Mouse (Mus musculus) left cerebral cortex, adult 9 months (tissue): ENCODE data around the gene Slc8a1.
A peak's percentile ranks its signal among the peaks of the same experiment; 100 is the strongest.

Experiments
- DNase-seq, 2 experiments: peaks; one replicate each; pipeline ENCODE4 v3.0.0; 2022; ENCODE audit warnings: low spot score in 2 of 2

Slc8a1 gene

GRCm38 (mm10) chr17:81505162-81505685, 233.0 kb downstream of the Slc8a1 start:
- no peak for DNase-seq

- DNase-seq, result no peak
Observed at GRCm38 (mm10) chr17:81504040-81504439, 234.1 kb downstream of the Slc8a1 start.

GRCm38 (mm10) chr17:81502732-81503131, 235.4 kb downstream of the Slc8a1 start:
- DNase-seq, result peak in 1 of 2 experiments; percentile 65

- no peak for DNase-seq
Observed at GRCm38 (mm10) chr17:81500686-81501407, 237.3 kb downstream of the Slc8a1 start.

- no peak for DNase-seq
Observed at GRCm38 (mm10) chr17:81497919-81498318, 240.3 kb downstream of the Slc8a1 start.

GRCm38 (mm10) chr17:81496616-81497015, 241.6 kb downstream of the Slc8a1 start:
- no peak for DNase-seq

- DNase-seq, result no peak
Observed at GRCm38 (mm10) chr17:81492216-81492865, 245.8 kb downstream of the Slc8a1 start.

- no peak for DNase-seq
Observed at GRCm38 (mm10) chr17:81486388-81486787, 251.8 kb downstream of the Slc8a1 start.

- DNase-seq, result no peak
Observed at GRCm38 (mm10) chr17:81481843-81482490, 256.2 kb downstream of the Slc8a1 start.

- DNase-seq, result no peak
Observed at GRCm38 (mm10) chr17:81480351-81481161, 257.6 kb downstream of the Slc8a1 start.

GRCm38 (mm10) chr17:81479807-81480206, 258.4 kb downstream of the Slc8a1 start:
- no peak for DNase-seq

- DNase-seq, result no peak
Observed at GRCm38 (mm10) chr17:81477420-81477819, 260.8 kb downstream of the Slc8a1 start.

GRCm38 (mm10) chr17:81473363-81473762, 264.8 kb downstream of the Slc8a1 start:
- no peak for DNase-seq

- no peak for DNase-seq
Observed at GRCm38 (mm10) chr17:81468941-81469340, 269.2 kb downstream of the Slc8a1 start.

- DNase-seq, result no peak
Observed at GRCm38 (mm10) chr17:81459379-81459778, 278.8 kb downstream of the Slc8a1 start.

GRCm38 (mm10) chr17:81455977-81456376, 282.2 kb downstream of the Slc8a1 start:
- DNase-seq, result no peak

- no peak for DNase-seq
Observed at GRCm38 (mm10) chr17:81455269-81455668, 282.9 kb downstream of the Slc8a1 start.

- no peak for DNase-seq
Observed at GRCm38 (mm10) chr17:81441463-81441862, 296.7 kb downstream of the Slc8a1 start, which contains the start of gene Gm11096. Gene Gm11096, plus strand, starts transcription at chr17:81441763.

- no peak for DNase-seq
Observed at GRCm38 (mm10) chr17:81433148-81433547, 305.0 kb downstream of the Slc8a1 start.

- DNase-seq, result no peak
Observed at GRCm38 (mm10) chr17:81432733-81433132, 305.4 kb downstream of the Slc8a1 start.

- peak in 1 of 2 experiments; percentile 64 for DNase-seq
Observed at GRCm38 (mm10) chr17:81427245-81427644, 310.9 kb downstream of the Slc8a1 start.
